Mouse (Mus musculus) urinary bladder, postnatal 10 days (tissue): ENCODE measurements around the gene Jak2.

Experiments
- DNase-seq: peaks from one replicate; pipeline ENCODE4 v3.0.0; 2022; ENCODE audit warnings: low spot score

Jak2 gene

DNA sequence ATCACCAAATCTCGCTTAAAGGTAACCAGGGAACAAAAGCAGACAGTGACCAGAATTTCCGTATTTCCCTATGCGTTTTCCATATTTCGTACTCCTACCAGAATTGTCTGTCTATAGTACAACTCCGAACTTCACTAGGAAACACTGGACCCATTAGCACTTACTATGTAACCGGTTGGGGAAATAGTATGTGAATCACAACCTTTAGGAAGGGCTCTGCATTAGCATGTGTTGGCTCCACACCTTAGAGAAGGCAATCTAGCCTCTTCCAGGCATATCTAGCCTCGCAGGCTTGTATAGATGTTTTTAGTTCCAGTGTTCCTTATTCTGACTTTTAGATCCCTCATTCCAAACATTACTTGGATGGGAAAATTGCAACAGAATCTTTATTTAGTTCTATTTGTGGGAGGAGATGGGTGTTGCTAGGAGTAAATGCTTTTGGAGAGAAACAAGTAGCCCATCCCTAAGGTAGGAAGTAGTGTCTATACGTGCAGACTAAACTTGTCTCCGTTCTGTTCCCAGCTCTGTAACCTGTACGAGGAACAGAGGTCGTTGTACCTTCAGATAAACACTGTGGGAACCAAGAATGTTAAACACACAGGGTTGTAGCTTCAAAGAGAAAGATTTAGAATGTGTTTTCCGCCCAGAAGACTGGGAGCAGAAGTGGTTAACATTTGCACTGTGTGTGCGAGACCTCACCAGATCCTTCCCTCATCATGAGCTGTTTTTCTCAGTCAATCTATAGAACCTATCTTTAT, 110.7 kb downstream of the Jak2 start:
- DNase-seq: no peak
